Mouse (Mus musculus): Measurements from ENCODE around the gene V1rd19. TPM values are rescaled to one million over a fixed set of nuclear protein-coding genes. Genes with fewer than 3 reads are reported as not detected.
"Not testable (repeated sequence)": the region's sequence is repeated elsewhere in the genome, so short reads cannot be mapped to it uniquely, and the experiment has no call there.

V1rd19 gene
- not detected in 2 replicates for polyA plus RNA-seq (2012; rRNA removed)

DNA sequence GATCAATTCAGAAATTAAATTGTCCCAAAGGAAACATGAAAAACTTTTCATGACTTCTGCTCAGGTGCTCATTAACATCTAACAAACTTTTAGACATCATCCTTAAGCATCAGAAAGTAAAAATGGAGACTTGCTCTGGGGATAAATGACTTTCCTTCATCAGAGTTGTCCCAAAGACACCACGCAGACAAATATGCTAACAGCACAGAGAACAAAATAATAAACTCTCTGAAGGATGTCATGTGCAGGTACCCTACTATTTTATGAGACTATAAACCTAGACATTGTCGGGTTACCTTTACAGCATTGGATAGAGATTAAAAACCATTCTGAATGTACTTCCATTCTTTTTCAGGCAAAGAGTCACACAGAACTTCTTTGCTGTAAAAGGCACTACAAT is at the start of gene V1rd19:
V1rd19 (plus strand) TSS at position 301 of the 400 bp plus-strand sequence.
- Histone ChIP-seq H3K27ac (ENCODE audit: insufficient read depth, low read length) (no peak within 1 kb of the TSS), H3K4me1 (ENCODE audit: control insufficient read depth, insufficient read depth, low read length) (no peaks in the 10 kb centered on the region), H3K4me3 (ENCODE audit: insufficient read depth, low read length) (no peak within 1 kb of the TSS)
- TF ChIP-seq CTCF (IDR thresholded peaks at IDR 0.05; ENCODE audit: extremely low read depth, insufficient read depth, low read length) (no peak), POLR2A (IDR thresholded peaks at IDR 0.05; ENCODE audit: extremely low read depth, insufficient read depth, low read length) (no peak)

GRCm38 (mm10) chr7:23968044-23968443 is 33.4 kb upstream of the V1rd19 start:
- H3K27ac ChIP-seq (ENCODE audit: insufficient read depth, low read length); H3K4me3 ChIP-seq (ENCODE audit: insufficient read depth, low read length); H3K4me1 ChIP-seq (ENCODE audit: control insufficient read depth, insufficient read depth, low read length): not testable (repeated sequence)

DNA sequence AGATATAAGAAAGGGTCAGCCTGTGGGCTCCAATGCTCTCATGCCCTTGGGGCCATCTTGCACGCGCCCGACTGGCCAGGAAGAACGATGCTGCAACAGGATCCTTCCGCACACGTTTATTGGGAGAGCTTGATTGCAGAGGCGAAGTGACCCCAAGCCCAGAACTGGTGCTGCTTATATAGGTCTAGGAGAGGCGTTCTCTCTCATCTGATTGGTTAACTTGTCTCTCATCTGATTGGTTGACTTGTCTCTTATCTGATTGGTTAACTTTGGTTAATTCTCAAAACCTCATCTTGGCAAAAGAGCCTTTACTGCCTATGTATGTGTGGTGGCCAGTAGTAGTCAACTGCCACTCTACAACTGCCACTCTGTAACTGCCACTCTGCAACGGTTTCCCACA is 27.2 kb upstream of the V1rd19 start, which contains the start of gene Vmn1r181:
Vmn1r181 (plus strand) TSS at position 301 of the 400 bp plus-strand sequence.
- H3K4me1 ChIP-seq (ENCODE audit: control insufficient read depth, insufficient read depth, low read length); H3K27ac ChIP-seq (ENCODE audit: insufficient read depth, low read length); H3K4me3 ChIP-seq (ENCODE audit: insufficient read depth, low read length): not testable (repeated sequence)

DNA sequence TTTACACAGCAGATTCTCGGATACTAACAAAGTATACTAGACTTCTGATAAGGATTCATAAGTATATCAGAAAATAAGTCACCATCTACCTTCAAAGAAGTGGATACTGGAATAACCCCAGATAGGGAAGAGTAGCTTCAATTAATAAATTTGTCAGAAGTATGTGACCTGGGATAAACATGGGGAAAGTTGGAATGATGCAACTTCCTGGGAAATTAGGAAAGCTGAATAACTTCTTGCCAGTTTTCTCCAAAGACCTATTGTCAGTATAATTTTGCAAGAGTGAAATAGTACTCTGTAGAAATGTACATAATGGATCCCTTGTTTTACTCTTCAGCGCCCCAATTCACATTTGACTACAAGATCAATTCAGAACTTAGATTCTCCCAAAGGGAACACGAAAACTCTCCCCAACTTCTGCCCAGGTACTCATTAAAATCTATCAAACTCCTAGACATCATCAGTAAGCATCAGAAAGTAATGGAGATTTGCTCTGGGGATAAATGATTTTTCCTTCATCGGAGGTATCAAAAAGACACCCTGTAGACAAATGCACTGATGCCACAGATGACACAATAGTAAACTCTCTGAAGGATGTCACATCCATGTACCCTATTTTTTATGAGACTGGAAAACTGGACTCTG is 51.3 kb downstream of the V1rd19 start, which contains the start of gene Vmn1r183:
Vmn1r183 (plus strand) TSS at position 595 of the 645 bp plus-strand sequence.
- no peak for TF ChIP-seq POLR2A (IDR thresholded peaks at IDR 0.05; ENCODE audit: extremely low read depth, insufficient read depth, low read length)
- TF ChIP-seq CTCF (IDR thresholded peaks at IDR 0.05; ENCODE audit: extremely low read depth, insufficient read depth, low read length) = no peak
- no peak within 1 kb of the TSS for H3K27ac ChIP-seq (ENCODE audit: insufficient read depth, low read length)
- no peak within 1 kb of the TSS for H3K4me3 ChIP-seq (ENCODE audit: insufficient read depth, low read length)
- H3K4me1 ChIP-seq (ENCODE audit: control insufficient read depth, insufficient read depth, low read length) = no peaks in the 10 kb centered on the region

Other genes with a start within 250 kb of the V1rd19 start
- not detected in 2 replicates for gene Vmn1r174, start 249.4 kb upstream of the V1rd19 start, polyA plus RNA-seq (2012; rRNA removed)
- not detected in 2 replicates for gene Vmn1r175, start 191.0 kb upstream of the V1rd19 start, polyA plus RNA-seq (2012; rRNA removed)
- not detected in 2 replicates for gene Vmn1r176, start 164.3 kb upstream of the V1rd19 start, polyA plus RNA-seq (2012; rRNA removed)
- not detected in 2 replicates for gene Vmn1r177, start 135.2 kb upstream of the V1rd19 start, polyA plus RNA-seq (2012; rRNA removed)
- not detected in 2 replicates for gene Vmn1r178, start 109.7 kb upstream of the V1rd19 start, polyA plus RNA-seq (2012; rRNA removed)
- not detected in 2 replicates for gene Vmn1r179, start 74.7 kb upstream of the V1rd19 start, polyA plus RNA-seq (2012; rRNA removed)
- gene Vmn1r180, start 51.1 kb upstream of the V1rd19 start, polyA plus RNA-seq (2012; rRNA removed) = not detected in 2 replicates
- not detected in 2 replicates for gene Vmn1r181, start 27.1 kb upstream of the V1rd19 start, polyA plus RNA-seq (2012; rRNA removed)
- not detected in 2 replicates for gene Vmn1r183, start 51.6 kb downstream of the V1rd19 start, polyA plus RNA-seq (2012; rRNA removed)
- gene Zfp180, start 80.2 kb downstream of the V1rd19 start, polyA plus RNA-seq (2012; rRNA removed) = 39.0 and 42.0 TPM in 2 replicates
- 9.9 and 10.6 TPM in 2 replicates for gene Zfp112, start 110.6 kb downstream of the V1rd19 start, polyA plus RNA-seq (2012; rRNA removed)
- gene Zfp235, start 132.5 kb downstream of the V1rd19 start, polyA plus RNA-seq (2012; rRNA removed) = 19.3 and 19.9 TPM in 2 replicates
- 1.6 and 2.0 TPM in 2 replicates for gene Zfp114, start 173.4 kb downstream of the V1rd19 start, polyA plus RNA-seq (2012; rRNA removed)
- gene Zfp111, start 209.8 kb downstream of the V1rd19 start, polyA plus RNA-seq (2012; rRNA removed) = 4.1 and 4.2 TPM in 2 replicates
- gene Zfp109, start 235.9 kb downstream of the V1rd19 start, polyA plus RNA-seq (2012; rRNA removed) = 5.8 and 6.7 TPM in 2 replicates